Mouse (Mus musculus) intestine, postnatal 0 days (tissue): Measurements from ENCODE around the gene Med13l. TPM values are rescaled to one million over a fixed set of nuclear protein-coding genes. Genes with fewer than 3 reads are reported as not detected.

ENCODE experiments used
- ATAC-seq: fragments of 200-750 bp; cut with Nextera tagmentation; 2 replicates; pipeline ENCODE4 v1.8.0; 2017; ENCODE audit warnings: mild to moderate bottlenecking, moderate TSS enrichment, moderate library complexity
- H3K27ac ChIP-seq: fragments of 300-500 bp; sonication (generic); 2 replicates; pipeline ENCODE4 v1.5.1; 2014; ENCODE audit warnings: mild to moderate bottlenecking, low read depth, low read length, moderate library complexity
- H3K27me3 ChIP-seq: fragments of 300-500 bp; sonication (generic); replicated peaks from 2 replicates; pipeline ENCODE4 v1.6.1; 2014; ENCODE audit warnings: low read length, mixed read lengths; ENCODE audit not compliant: control insufficient read depth, insufficient read depth
- H3K36me3 ChIP-seq: fragments of 300-500 bp; sonication (generic); 2 replicates; pipeline ENCODE4 v1.6.1; 2014; ENCODE audit warnings: mild to moderate bottlenecking, moderate library complexity; ENCODE audit not compliant: control insufficient read depth, insufficient read depth
- H3K4me1 ChIP-seq: fragments of 300-500 bp; sonication (generic); replicated peaks from 2 replicates; pipeline ENCODE4 v1.6.1; 2014; ENCODE audit warnings: antibody characterized with exemption, low read length, mixed read lengths; ENCODE audit not compliant: control insufficient read depth, insufficient read depth
- H3K4me2 ChIP-seq: fragments of 300-500 bp; sonication (generic); replicated peaks from 2 replicates; pipeline ENCODE4 v1.6.1; 2014; ENCODE audit warnings: low read depth, mild to moderate bottlenecking, moderate library complexity
- H3K4me3 ChIP-seq: fragments of 300-500 bp; sonication (generic); 2 replicates; pipeline ENCODE4 v1.5.1; 2014; ENCODE audit warnings: low read depth, low read length
- H3K9ac ChIP-seq: fragments of 300-500 bp; sonication (generic); 2 replicates; pipeline ENCODE4 v1.6.1; 2014; ENCODE audit warnings: mild to moderate bottlenecking, low read depth, low read length
- H3K9me3 ChIP-seq: fragments of 300-500 bp; sonication (generic); 2 replicates; pipeline ENCODE4 v1.6.1; 2016; ENCODE audit warnings: mixed run types; ENCODE audit not compliant: control insufficient read depth
- CTCF ChIP-seq: sonication (generic); IDR thresholded peaks from 2 replicates; pipeline ENCODE4 v1.5.1; 2016; ENCODE audit warnings: low read depth, mild to moderate bottlenecking, control low read depth, antibody characterized with exemption, moderate library complexity
- WGBS: fragments of 180-500 bp; shearing (Covaris S2); extraction: QIAGEN DNeasy Blood & Tissue Kit; methylation state at CpG from one replicate; pipeline ENCODE4 v1.1.7; 2014; 5-methylcytosine and 5-hydroxymethylcytosine counted together
- polyA plus RNA-seq: library from polyadenylated mRNA; unstranded; fragments of >200 nt; fragmentation: Nextera tagmentation; extraction: Ambion mirVana; gene quantifications from 2 replicates; pipeline ENCODE4 v1.2.1, GENCODE M21; 2015

The Med13l gene
- polyA plus RNA-seq, 1 experiment from 2014 or later, result 5.1 TPM

DNA sequence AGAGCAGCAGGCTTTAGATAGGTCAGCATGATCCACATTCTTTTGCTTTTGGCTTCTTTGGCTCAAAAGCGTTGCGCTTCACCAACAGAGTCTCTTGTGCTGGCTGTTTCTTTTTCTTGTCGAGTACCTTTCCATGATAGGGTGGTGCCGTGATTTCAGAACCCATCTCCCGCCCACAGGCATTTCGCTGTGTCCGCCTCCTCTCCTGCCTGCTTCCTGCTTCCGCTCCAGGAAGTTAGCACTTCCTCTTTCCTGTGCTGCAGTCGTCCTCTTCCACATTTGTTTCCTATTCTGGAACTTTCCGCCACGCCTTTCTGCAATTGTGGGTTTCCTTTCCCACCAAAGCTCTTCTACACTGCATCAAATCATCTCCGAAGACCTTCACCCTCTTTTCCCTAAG, 248.5 kb downstream of the Med13l start:
- Histone ChIP-seq H3K4me3 (no peak overlapping the region), H3K9ac (no peak overlapping the region), H3K4me2 (no peak overlapping the region), H3K4me1 (no peaks in the 10 kb centered on the region), H3K27ac (no peak overlapping the region), H3K36me3 (no peaks in the 10 kb centered on the region), H3K9me3 (no peaks in the 10 kb centered on the region), H3K27me3 (no peaks in the 10 kb centered on the region)
- no peak for TF ChIP-seq CTCF
- 76% methylated on average over 12 of the region's 12 CpGs for WGBS
- ATAC-seq, result no peak

DNA sequence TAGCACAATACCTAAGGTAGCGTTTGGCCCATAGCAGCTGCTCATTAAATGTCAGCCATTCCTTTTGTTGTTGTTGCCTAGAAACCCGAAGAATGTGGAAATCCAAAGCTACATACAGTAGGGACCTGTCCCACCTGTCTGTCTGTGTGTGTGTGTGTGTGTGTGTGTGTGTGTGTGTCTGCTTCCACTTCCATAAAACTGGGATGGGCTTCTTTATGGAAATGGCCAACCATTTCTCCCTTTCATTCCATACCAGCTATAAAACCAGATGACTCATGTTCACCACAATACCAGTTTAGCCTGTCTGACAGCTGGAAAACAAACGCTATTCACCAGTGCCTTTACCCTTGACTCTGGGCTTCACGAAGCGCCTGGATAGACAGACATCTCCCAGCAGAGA, 249.1 kb downstream of the Med13l start:
- no peak for TF ChIP-seq CTCF
- H3K27ac ChIP-seq, result no peak overlapping the region
- 33% methylated on average over 5 of the region's 5 CpGs for WGBS
- no peaks in the 10 kb centered on the region for H3K4me1 ChIP-seq
- no peaks in the 10 kb centered on the region for H3K27me3 ChIP-seq
- no peaks in the 10 kb centered on the region for H3K36me3 ChIP-seq
- no peak overlapping the region for H3K9ac ChIP-seq
- H3K4me2 ChIP-seq, result no peak overlapping the region
- H3K9me3 ChIP-seq, result no peaks in the 10 kb centered on the region
- ATAC-seq, result peak; percentile 85
- no peak overlapping the region for H3K4me3 ChIP-seq

DNA sequence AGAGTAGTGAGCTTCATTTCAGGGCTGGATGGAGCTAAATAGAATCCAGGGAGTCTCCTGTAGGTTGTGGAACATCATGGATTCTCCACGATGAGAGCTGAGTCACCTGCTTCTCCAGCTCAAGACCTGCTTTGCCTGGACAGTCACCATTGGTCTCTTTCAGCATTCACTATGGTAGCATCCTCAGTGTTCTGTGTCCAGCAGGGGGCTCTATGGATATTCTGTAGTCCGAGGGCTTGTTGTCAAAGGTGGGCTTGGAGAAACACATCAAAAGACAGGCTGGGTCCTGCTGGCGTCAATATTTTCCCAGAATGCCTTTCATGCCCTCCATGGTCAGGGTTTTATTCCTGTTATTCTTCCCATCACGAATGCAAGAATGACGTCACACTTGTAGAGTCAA, 251.2 kb downstream of the Med13l start:
- Histone ChIP-seq H3K4me2 (no peak overlapping the region), H3K36me3 (no peaks in the 10 kb centered on the region), H3K4me1 (no peaks in the 10 kb centered on the region), H3K27ac (no peak overlapping the region), H3K9me3 (no peaks in the 10 kb centered on the region), H3K27me3 (no peaks in the 10 kb centered on the region), H3K4me3 (no peak overlapping the region), H3K9ac (no peak overlapping the region)
- peak; percentile 44 for TF ChIP-seq CTCF
- WGBS, result 45% methylated on average over 5 of the region's 5 CpGs
- ATAC-seq, result no peak

DNA sequence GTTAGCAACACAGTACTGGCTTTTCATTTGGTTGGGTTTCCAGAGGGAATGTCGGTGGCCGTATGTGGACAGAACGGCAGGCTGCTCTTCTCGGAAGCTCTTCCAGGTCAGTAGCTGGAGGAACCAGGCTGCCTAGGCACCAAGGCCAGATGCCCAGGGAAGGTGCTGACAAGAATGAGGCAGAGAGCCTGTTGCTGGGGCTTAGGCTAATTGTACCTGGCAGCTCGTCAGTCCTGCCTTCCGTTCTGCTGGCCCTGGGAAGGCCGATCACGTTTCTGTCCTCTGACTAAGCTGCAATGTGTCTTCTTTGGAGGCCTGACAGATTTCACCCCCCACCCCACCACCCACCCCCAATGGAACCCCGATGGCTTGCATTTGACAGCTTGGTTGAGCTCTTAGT, 251.9 kb downstream of the Med13l start:
- H3K9me3 ChIP-seq, result no peaks in the 10 kb centered on the region
- no peaks in the 10 kb centered on the region for H3K27me3 ChIP-seq
- H3K36me3 ChIP-seq, result no peaks in the 10 kb centered on the region
- WGBS, result 78% methylated on average over 9 of the region's 9 CpGs
- ATAC-seq, result no peak
- no peak overlapping the region for H3K4me3 ChIP-seq
- no peak overlapping the region for H3K27ac ChIP-seq
- TF ChIP-seq CTCF, result no peak
- H3K9ac ChIP-seq, result no peak overlapping the region
- H3K4me2 ChIP-seq, result no peak overlapping the region
- H3K4me1 ChIP-seq, result no peaks in the 10 kb centered on the region

DNA sequence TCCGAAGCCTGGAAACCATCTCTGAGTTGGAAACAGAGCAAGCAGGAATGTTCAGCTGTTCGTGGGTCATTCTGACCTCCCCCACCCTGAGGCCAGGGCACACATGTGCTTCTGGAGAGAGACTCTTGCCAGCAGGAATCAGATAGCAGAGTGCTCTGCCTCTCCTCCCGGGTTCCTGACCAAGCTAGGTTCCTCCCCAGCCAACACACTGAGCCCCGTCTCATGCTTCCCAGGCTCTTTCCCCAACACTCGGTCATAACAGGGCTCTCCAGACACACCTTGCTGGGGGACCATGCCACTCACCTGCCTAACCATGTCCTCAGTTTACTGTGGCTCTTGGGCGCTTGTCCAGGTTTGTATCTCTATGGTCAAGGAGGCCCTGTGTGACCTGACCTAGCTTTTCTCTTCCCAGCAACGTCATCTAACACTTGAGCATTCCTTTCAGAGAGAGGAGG, 252.5 kb downstream of the Med13l start:
- no peak overlapping the region for H3K4me2 ChIP-seq
- H3K36me3 ChIP-seq, result no peaks in the 10 kb centered on the region
- 63% methylated on average over 7 of the region's 7 CpGs for WGBS
- H3K9me3 ChIP-seq, result no peaks in the 10 kb centered on the region
- no peaks in the 10 kb centered on the region for H3K4me1 ChIP-seq
- no peak overlapping the region for H3K9ac ChIP-seq
- H3K4me3 ChIP-seq, result no peak overlapping the region
- TF ChIP-seq CTCF, result no peak
- no peak for ATAC-seq
- no peaks in the 10 kb centered on the region for H3K27me3 ChIP-seq
- H3K27ac ChIP-seq, result no peak overlapping the region

DNA sequence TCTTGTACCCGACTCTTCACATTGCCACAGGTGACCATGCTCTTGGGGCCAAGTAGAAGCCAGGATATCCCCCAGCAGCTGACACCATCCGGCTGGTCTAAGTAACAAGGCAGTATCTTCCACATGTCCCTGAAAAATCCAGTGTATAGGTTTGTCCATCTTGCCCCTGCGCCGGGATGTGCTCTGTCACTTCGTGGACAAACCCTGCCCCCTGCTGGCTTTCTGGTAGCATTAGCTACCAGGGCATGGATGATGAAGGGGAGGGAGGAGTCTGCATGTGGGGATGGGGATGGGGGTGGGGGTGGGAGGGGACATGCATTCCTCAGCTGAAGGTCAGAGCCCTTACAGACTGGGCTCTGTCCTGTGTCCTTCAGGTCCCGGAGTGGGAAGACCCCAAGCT, 253.6 kb downstream of the Med13l start:
- H3K27me3 ChIP-seq, result no peaks in the 10 kb centered on the region
- WGBS, result 36% methylated on average over 6 of the region's 6 CpGs

More for the DNA sequence above, 253.6 kb downstream of the Med13l start:
- no peak overlapping the region for H3K9ac ChIP-seq
- H3K4me3 ChIP-seq, result no peak overlapping the region
- H3K36me3 ChIP-seq, result no peaks in the 10 kb centered on the region
- H3K4me2 ChIP-seq, result no peak overlapping the region
- H3K27ac ChIP-seq, result no peak overlapping the region
- no peaks in the 10 kb centered on the region for H3K9me3 ChIP-seq
- no peaks in the 10 kb centered on the region for H3K4me1 ChIP-seq
- ATAC-seq, result no peak
- TF ChIP-seq CTCF, result peak; percentile 70
